Mouse (Mus musculus) mesoderm, embryonic 11.5 days (tissue): ENCODE measurements at regions not wholly inside any gene's neighbourhood (a gene's known extent, or its start where the extent isn't known, plus 50 kb on each side); places are given as distances from the start of the nearest gene placed in this dataset.
"Not testable (repeated sequence)": the region's sequence is repeated elsewhere in the genome, so short reads cannot be mapped to it uniquely, and the experiment has no call there.

Source experiments
- DNase-seq: peaks from one replicate; pipeline ENCODE4 v3.0.0-alpha.2; 2012; ENCODE audit warnings: low read depth, low spot score

DNA sequence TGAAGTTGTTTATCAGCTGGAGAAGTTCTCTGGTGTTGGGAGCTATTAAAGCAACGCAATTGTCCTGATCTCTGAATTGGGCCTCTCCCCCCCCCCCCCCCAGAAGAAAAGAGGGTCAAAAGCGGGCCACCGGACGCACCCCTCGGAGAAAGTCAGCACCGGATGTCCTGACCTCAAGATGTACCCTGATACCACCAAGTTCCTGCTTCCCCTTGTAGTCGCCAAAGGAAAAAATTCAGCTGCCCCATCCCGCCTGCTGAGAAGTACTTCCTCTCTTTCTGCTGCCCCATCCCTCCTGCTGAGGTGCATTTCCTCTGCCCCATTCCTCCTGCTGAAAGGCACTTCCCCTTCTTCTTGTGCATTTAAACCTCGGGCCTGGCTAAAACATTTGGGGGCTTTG lies 1191.1 kb upstream of the 1700008P02Rik start:
- DNase-seq = not testable (repeated sequence)

DNA sequence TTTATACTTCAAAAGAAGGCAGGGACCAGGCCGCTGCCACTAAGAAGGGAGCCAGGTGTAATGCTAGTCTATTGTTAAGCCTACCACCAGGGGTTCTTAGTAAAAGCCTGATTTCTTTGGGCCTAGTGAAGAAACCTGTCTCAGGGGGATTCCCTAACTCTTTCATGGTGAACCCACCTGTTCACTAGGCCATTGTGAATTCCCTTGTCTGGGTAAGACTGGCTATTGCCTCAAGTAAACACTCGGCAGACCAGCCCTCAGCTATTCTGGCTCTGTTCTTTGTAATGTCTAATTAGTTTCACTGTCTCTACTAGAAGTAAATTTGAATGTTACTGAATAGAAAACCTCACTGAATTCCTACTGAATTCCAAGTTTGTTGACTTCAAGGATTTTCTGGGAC lies 1184.9 kb upstream of the 1700008P02Rik start:
- DNase-seq = not testable (repeated sequence)

DNA sequence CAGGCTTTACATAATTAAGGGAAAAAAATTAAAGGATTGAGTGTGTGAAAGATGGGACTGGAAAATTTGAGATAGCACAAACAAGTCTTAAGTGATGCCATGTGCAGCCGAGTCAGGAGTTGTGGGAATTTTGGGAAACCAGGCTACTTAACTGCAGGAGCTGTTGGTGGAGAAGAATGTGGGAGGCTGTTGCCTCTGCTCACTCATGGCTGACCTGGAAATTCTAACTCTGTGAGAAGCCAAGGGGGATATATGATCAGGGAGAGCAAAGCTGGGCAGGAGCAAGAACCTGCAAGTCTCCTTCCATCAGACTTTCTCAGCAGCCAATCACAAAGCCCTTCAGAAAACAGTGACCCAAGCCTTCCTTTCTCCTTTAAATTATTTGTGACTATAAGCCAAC lies 1184.0 kb upstream of the 1700008P02Rik start:
- DNase-seq = no peak

DNA sequence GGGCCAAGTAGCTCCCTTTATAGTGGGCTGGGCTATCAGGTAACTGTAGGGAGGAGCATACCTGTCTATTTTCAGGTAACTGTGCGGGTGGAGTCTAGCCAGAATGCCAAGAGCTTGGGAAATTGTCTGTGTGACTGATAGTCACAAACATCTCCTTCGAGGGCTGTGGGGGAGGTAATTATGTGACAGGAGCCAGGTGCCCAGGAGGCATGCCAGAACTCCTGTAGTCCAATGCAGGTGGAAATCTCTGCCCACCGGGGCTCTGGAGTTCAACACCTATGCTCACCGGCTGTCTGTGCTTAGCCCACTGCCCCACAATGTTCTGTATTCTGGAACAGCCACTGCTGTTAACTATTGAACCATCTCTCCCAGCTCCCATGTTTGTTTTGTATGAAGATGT lies 1179.2 kb upstream of the 1700008P02Rik start:
- no peak for DNase-seq

DNA sequence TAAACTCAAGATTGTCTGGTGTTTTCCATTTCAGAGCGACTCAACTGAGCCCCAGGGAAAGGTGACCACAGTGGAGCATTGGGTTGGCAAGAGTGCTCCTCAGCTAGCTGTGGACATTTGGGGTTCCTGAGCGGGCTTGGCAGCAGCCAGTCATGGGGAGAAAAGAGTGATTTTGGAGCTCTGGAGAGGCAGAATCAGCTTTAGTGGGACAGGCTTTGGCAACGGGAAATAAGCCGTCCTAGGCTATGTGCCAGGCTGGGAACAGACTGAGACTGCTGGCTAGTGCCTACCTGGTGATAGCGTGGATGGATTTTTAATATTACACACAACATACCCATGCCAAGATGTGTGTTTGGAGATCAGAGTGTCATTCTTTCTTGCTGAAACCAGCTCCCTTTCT lies 1167.4 kb upstream of the 1700008P02Rik start:
- no peak for DNase-seq

DNA sequence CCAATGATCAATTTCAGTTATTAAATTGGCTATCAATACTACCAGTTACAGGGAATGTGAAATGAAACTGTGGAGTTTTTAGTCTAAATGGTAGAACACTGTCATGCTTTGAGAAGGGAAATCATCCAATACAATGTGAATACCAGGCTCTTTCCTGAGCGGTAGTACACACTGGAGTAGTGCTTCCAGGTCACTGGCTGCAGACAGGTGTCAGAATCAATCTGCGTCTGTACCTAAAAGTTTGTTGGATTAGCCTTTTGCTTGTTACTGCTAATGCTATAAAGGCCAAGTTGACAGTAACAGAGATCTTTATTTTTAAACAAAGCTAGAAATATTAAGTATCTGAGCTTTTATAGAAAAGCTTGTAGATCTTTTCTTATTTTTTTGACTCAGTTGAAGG lies 1164.9 kb upstream of the 1700008P02Rik start:
- DNase-seq = no peak

DNA sequence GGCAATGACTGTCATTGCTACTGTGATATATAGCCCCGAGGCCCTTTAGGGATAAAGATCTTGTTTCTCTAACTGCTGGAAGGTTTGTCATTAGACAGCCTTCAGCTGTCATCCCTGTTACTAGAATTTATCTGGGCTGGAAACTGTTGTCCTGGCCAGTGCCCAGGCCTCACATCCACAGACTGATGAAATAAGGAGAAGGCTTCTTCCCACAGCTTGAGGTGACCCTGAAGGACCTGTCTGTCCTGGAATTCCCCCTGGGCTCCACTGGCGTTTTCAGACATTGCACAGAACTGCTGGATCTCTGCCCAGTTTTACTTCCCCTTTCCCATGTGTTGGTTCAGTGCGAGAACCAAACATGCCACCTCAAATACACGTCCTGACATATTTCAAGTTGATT lies 1135.2 kb upstream of the 1700008P02Rik start:
- DNase-seq = peak; percentile 11

DNA sequence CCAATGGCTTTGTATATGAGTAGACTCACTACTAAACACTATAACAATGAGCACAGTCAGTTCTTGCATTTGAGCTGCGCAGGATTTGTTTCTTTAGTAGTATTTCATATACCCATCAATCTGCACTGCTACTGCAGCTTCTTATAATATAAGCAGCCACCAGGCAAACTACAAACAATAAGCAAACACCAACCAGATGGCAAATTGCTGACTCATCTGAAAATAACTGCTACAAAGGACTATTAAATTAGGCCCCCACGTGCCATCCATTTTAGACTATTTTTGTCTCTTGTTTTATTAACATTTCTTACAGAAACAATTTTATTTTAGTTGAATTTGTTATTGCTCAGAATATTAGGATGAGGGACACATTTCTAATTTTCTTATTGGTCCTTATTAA lies 1093.5 kb upstream of the 1700008P02Rik start:
- no peak for DNase-seq

DNA sequence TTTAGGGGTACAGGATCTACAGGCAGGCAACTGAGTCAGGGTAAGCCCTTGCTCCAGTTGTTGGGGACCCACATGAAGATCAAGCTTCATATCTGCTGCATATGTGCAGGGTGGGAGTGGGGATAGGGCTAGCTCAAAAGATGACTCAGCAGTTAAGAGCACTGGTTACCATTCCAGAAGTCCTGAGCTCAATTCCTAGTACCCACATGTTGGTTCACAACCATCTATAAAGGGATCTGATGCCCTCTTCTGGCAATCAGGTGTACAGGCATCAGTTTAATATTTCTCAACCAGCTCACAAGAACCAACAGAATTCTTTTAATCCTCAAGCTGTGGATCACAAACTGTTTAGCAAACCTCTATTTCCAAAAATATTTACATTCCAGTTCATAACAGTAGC lies 1092.9 kb upstream of the 1700008P02Rik start:
- DNase-seq = no peak

DNA sequence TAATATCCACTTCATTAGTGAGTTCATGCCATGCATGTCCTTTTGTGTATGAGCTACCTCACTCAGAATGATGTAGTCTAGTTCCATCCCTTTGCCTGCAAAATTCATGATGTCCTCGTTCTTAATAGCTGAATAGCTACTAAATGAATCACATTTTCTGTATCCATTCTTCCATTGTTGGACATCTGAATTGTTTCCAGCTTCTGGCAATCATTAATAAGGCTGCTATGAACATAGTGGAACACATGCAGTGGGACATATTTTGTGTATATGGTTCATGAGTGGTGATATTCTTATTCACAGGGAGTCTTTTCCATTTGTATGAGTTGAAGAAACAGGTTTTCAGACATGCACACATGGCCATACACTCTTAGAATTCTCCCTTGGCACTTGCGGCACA lies 1092.2 kb upstream of the 1700008P02Rik start:
- DNase-seq = no peak

DNA sequence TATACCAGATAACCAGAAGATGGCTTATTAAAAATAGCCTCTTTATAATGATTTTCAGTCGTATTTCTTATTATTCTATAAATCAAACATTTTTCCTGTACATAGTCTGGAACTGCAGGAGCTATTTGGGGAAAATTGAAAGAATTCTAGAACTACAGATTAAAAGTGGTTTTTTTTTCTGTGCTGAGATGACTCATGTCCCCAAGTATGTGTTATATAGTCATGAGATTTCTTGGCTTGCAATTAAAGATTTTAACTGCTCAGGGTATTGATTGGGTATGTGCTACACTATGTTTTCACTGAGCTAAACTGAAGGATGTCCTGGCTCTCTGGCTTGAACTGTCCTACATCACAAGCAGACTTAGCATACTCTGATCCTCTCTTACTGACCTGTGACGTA lies 1088.4 kb upstream of the 1700008P02Rik start:
- DNase-seq = no peak

DNA sequence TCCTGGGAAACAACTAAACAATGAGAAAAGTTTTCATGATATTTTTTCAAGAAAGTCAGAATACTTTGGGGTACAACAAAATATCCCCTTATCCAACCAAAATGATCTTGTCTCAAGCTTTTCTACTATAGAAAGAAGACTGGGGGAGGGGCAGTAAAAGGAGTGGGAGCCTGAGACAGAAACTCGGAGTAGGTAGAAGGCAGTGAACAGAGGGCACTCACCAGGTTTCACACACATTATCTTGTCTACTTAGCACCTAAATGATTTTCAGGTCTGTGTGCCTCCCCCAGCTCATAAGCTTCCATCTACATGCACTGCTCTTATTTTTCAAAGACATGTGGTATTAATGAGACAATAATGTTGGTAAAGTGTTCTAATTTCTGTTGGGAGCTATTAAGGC lies 1063.3 kb upstream of the 1700008P02Rik start:
- DNase-seq = no peak

DNA sequence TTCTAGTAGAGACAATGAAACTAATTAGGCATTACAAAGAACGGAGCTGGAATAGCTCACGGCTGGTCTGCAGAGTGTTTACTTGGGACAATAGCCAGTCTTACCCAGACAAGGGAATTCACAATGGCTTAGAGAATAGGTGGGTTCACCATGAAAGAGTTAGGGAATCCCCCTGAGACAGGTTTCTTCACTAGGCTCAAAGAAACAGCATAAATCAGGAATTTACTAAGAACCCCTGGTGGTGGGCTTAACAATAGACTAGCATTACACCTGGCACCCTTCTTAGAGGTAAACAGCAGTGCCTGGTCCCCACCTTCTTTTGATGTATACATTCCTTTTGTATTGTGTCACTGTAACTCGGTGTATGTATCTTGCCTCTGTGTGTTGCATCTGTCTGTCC lies 1062.6 kb upstream of the 1700008P02Rik start:
- DNase-seq = not testable (repeated sequence)

DNA sequence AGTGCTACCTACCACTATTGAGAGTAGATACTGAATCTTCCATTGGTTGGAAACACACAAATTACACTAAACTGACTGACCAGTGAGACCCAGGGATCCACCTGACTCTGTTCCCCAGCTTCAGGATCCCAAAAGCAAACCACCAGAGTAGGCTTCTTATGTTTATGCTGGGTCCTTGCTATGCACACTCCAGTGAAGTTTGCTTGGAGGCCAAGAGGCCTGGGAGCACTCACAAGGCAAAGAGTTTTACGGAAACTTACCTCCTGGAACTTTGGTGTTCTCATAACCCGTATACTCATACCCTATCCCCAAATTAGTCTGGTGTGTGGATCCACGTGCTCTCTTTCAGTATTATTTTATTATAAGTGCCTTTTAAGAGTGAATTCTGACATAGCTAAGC lies 1062.1 kb upstream of the 1700008P02Rik start:
- DNase-seq = no peak

DNA sequence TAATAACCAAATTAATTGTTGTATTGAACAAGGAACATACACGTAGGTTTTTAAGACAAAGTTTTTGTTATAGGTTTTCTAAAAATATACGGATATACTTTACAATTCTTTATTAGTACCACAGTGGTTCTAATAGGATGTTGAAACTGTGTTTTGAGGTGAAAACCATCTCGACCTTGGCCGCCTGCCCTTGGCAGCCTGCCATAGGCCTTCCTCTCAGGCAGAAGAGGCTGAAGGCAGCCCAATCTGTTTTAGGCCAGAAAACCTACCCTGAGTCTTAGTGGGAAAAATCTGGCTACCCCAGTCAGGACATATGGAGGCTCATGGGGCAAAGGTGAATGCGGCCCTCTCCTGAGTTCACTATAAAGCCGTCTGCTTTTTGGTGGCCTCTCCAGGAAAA lies 1049.7 kb upstream of the 1700008P02Rik start:
- no peak for DNase-seq

DNA sequence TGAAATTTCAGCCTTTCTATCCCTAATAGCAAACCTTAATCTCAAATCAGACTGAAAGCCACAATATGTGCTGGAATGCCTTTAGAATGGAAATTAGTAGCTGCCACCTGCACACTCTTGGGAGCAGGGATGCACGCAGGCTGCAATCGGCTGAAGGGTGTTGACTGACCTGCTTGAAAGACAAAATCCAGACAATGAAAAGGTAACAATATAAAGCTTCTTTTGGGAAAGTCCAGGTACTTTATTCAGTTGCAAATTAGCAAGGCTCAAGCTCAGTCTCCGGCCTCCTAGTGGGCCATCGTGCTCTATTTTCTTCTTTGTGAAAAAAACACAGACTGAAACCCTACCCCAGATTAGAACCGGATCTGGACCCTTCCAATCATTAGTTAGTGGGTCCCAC lies 1047.6 kb upstream of the 1700008P02Rik start:
- DNase-seq = not testable (repeated sequence)

DNA sequence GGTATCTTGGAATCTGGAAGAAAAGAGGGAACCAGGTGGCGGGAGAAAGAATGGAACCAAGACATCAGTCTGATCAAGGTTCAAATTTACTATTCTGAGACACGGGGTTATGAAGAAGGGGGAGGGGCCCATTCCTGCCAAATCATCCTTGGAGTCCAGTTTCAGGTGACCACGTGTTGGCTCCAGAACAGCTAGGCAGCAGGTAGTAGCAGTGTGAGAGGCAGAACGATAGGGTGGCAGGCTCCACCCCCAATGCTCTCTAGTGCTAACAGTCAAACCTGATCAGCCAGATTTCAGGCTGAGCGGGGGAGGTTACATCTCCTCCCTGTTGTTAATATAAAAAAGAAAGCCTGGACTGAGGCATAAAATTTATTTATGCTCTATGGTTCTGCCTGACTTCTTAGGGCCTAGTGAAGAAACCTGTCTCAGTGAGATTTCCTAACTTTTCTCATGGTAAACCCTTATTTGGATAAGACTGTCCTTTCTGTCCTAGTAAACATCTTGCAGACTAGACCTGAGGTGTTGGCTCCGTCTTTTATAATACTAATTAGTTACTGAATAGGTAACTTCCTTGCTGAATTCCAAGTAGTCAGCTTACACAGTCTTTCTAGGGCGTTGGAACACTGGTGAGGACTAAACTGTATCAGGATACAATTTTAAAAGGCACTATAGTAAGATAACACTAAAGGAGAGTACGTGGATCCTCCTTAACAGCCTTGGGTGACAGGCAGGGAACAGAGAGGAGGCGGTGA lies 1046.3 kb upstream of the 1700008P02Rik start:
- not testable (repeated sequence) for DNase-seq
